In the genomic region with DNA sequence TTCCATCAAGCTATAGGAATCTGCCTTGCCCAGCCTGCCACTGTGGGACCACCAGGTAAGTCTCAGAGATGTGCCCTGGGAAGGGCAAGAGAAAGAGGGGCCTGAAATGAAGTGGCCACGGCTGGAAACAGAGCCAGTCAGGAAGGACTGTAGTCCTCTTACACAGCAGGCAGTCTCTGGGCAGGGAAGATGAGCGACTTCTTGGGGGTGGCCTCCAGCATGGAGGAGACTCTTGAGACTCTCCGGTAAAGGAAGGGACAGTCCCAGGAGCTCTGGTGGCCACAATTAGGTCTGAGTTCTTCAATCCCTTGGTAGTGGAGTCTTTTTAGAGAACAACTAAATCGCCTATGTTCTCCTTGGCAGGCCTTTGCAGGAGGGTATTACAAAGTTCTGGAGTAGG, we compare ENCODE assay signal across 7 mouse cellular contexts. TPM values are rescaled to one million over a fixed set of nuclear protein-coding genes. Genes with fewer than 3 reads are reported as not detected.
DNase-seq lines count a peak whose midpoint lies in the region; ATAC-seq and TF ChIP-seq lines count a peak whose summit lies in the region.

No protein-coding gene starts in this region.

- WGBS in lung, embryonic 14.5 days: 58% methylated on average over 4 of the region's 4 CpGs
- WGBS in hindbrain, embryonic 13.5 days: 38% methylated on average over 4 of the region's 4 CpGs
- WGBS in midbrain, postnatal 0 days: 28% methylated on average over 4 of the region's 4 CpGs

- H3K27ac ChIP-seq in lung, embryonic 14.5 days (ENCODE audit: low read depth): no peak overlapping the region; the same call in 1 of the 2 replicates
- H3K27ac ChIP-seq in embryonic fibroblast, embryonic 13.5 days (ENCODE audit: insufficient read depth, low read length): peak overlapping the region; percentile 16; the same call in 1 of the 2 replicates
- peak overlapping the region; percentile 79 for H3K27ac ChIP-seq in hindbrain, embryonic 13.5 days
- H3K27ac ChIP-seq in midbrain, postnatal 0 days (ENCODE audit: low read depth, low read length): no peak overlapping the region

- ATAC-seq in lung, embryonic 14.5 days (ENCODE audit: insufficient read depth): no peak
- ATAC-seq in hindbrain, embryonic 13.5 days (ENCODE audit: low FRiP score): no peak
- no peak for ATAC-seq in midbrain, postnatal 0 days (ENCODE audit: low FRiP score)

- H3K4me1 ChIP-seq in lung, embryonic 14.5 days (ENCODE audit: insufficient read depth): peaks cover 7% of the 10 kb centered on the region; the same call in 1 of the 2 replicates
- H3K4me1 ChIP-seq in embryonic fibroblast, embryonic 13.5 days (ENCODE audit: control insufficient read depth, insufficient read depth, low read length): no peaks in the 10 kb centered on the region
- H3K4me1 ChIP-seq in hindbrain, embryonic 13.5 days (replicated peaks): peaks cover 53% of the 10 kb centered on the region
- H3K4me1 ChIP-seq in midbrain, postnatal 0 days (ENCODE audit: insufficient read depth, low read length): peaks cover 3% of the 10 kb centered on the region; the same call in 1 of the 2 replicates

- DNase-seq in lung, embryonic 14.5 days: no peak
- DNase-seq in lung, postnatal 4 days: no peak
- DNase-seq in midbrain, postnatal 0 days (ENCODE audit: low spot score): no peak
- DNase-seq in adrenal gland, adult 8-10 months: no peak
- DNase-seq in kidney, adult 11 months: no peak

- no peak overlapping the region for H3K4me3 ChIP-seq in lung, embryonic 14.5 days (ENCODE audit: low read depth, low read length)
- H3K4me3 ChIP-seq in embryonic fibroblast, embryonic 13.5 days (ENCODE audit: insufficient read depth, low read length): no peak overlapping the region
- H3K4me3 ChIP-seq in hindbrain, embryonic 13.5 days: peak overlapping the region; percentile 27; the same call in 1 of the 2 replicates
- no peak overlapping the region for H3K4me3 ChIP-seq in midbrain, postnatal 0 days (ENCODE audit: low read depth, low read length)

- peak overlapping the region; percentile 56; the same call in 1 of the 2 replicates for H3K4me2 ChIP-seq in lung, embryonic 14.5 days
- H3K4me2 ChIP-seq in hindbrain, embryonic 13.5 days: peak overlapping the region; percentile 53
- H3K4me2 ChIP-seq in midbrain, postnatal 0 days (ENCODE audit: low read depth, low read length, poor library complexity, severe bottlenecking): peak overlapping the region; percentile 54

- H3K9me3 ChIP-seq in lung, embryonic 14.5 days (ENCODE audit: low read depth, low read length): no peaks in the 10 kb centered on the region
- no peaks in the 10 kb centered on the region for H3K9me3 ChIP-seq in hindbrain, embryonic 13.5 days
- no peaks in the 10 kb centered on the region for H3K9me3 ChIP-seq in midbrain, postnatal 0 days (ENCODE audit: low read length)

- TF ChIP-seq POLR2A in embryonic fibroblast, embryonic 13.5 days (IDR thresholded peaks at IDR 0.05; ENCODE audit: low read depth, low read length): no peak

- no peaks in the 10 kb centered on the region for H3K36me3 ChIP-seq in lung, embryonic 14.5 days (ENCODE audit: insufficient read depth)
- no peaks in the 10 kb centered on the region for H3K36me3 ChIP-seq in hindbrain, embryonic 13.5 days
- no peaks in the 10 kb centered on the region for H3K36me3 ChIP-seq in midbrain, postnatal 0 days (ENCODE audit: insufficient read depth, low read length)

- H3K9ac ChIP-seq in lung, embryonic 14.5 days: peak overlapping the region; percentile 33; the same call in 1 of the 2 replicates
- peak overlapping the region; percentile 51; the same call in 1 of the 2 replicates for H3K9ac ChIP-seq in hindbrain, embryonic 13.5 days
- no peak overlapping the region for H3K9ac ChIP-seq in midbrain, postnatal 0 days (replicated peaks; ENCODE audit: low read length, poor library complexity, severe bottlenecking)

- no peak for TF ChIP-seq CTCF in lung, embryonic 14.5 days (IDR thresholded peaks at IDR 0.05; ENCODE audit: low read depth)
- no peak for TF ChIP-seq CTCF in embryonic fibroblast, embryonic 13.5 days (IDR thresholded peaks at IDR 0.05; ENCODE audit: borderline replicate concordance, insufficient read depth, low read length)
- no peak for TF ChIP-seq CTCF in midbrain, postnatal 0 days (IDR thresholded peaks at IDR 0.05)

- peaks cover 3% of the 10 kb centered on the region; the same call in 1 of the 2 replicates for H3K27me3 ChIP-seq in lung, embryonic 14.5 days (ENCODE audit: insufficient read depth, low read length)
- no peaks in the 10 kb centered on the region for H3K27me3 ChIP-seq in hindbrain, embryonic 13.5 days
- H3K27me3 ChIP-seq in midbrain, postnatal 0 days (ENCODE audit: insufficient read depth, low read length): no peaks in the 10 kb centered on the region; the same call in 1 of the 2 replicates

RNA-seq across cellular contexts. Expression of a gene that starts 4.0 kb away (rescaled TPM):
- polyA plus RNA-seq in lung, embryonic 14.5 days (2014; fragmentation: Nextera tagmentation; extraction: Ambion mirVana): 14.2 and 16.2 TPM in 2 replicates
- 64.9 and 96.5 TPM in 2 replicates for polyA plus RNA-seq in embryonic fibroblast, embryonic 13.5 days (2011; ENCODE audit: insufficient read length, low read depth, missing spikeins)
- 9.3 and 10.0 TPM in 2 replicates for polyA plus RNA-seq in hindbrain, embryonic 13.5 days (2015; fragmentation: Nextera tagmentation; extraction: Ambion mirVana)
- 89.8 and 104 TPM in 2 replicates for total RNA-seq in midbrain, postnatal 0 days (2014; rRNA removed)
- polyA plus RNA-seq in midbrain, postnatal 0 days (2015; fragmentation: Nextera tagmentation; extraction: Ambion mirVana): 17.3 and 17.4 TPM in 2 replicates
- 100 to 1,000 TPM in 2 of 4 experiments, 10 to 100 TPM in 2; 70.2 to 122 (median 96.6) TPM for total RNA-seq in adrenal gland, adult 8-10 months (2022)

Comparison
In these comparisons a context has a peak if more than half of its experiments do, and no peak if none do; other contexts are left out.
1. H3K27ac ChIP-seq: peak in embryonic fibroblast, embryonic 13.5 days (single experiment) and hindbrain, embryonic 13.5 days (single experiment); none in lung, embryonic 14.5 days (single experiment) and midbrain, postnatal 0 days (single experiment).
2. Peak in every context shown above with its lines, with median percentiles within 50 percentile points of each other: H3K4me2 ChIP-seq.